Mouse (Mus musculus): ENCODE measurements at regions not wholly inside any gene's neighbourhood (a gene's known extent, or its start where the extent isn't known, plus 50 kb on each side); places are given as distances from the start of the nearest gene placed in this dataset.

GRCm38 (mm10) chr8:56962186-56962585, 358.6 kb upstream of the Hand2 start:
- TF ChIP-seq CTCF (IDR thresholded peaks at IDR 0.05; ENCODE audit: control insufficient read depth, insufficient read depth, insufficient replicate concordance, low read depth, low read length) (no peak), POLR2A (IDR thresholded peaks at IDR 0.05; ENCODE audit: control insufficient read depth, low read depth, low read length) (no peak)
